Mouse (Mus musculus): ENCODE results near the gene Ccdc7a. TPM values are rescaled to one million over a fixed set of nuclear protein-coding genes. Genes with fewer than 3 reads are reported as not detected.
"Not testable (repeated sequence)": the region's sequence is repeated elsewhere in the genome, so short reads cannot be mapped to it uniquely, and the experiment has no call there.

Gene Ccdc7a
- not detected in 2 replicates for polyA plus RNA-seq (2014; fragmentation: Nextera tagmentation; extraction: Ambion mirVana)

DNA sequence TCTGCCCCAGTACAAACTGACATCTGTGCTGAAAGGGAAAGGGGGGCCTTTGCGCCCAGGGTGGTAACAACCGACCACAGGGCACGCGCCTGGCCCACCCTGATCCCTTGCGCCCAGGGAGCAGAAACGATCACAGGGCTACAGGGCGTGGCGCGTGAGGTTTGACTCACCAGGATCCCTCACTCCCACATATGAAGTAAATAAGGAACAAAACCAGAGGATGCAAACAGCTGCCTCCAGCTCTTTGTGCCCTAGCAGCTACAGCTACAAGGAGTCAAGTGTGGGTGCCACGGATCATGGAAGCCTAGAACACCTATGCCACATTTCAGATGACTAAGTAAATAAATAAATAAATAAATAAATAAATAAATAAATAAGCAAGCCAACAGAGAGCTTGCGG is at the start of gene Ccdc7a:
Gene Ccdc7a (minus strand): TSS at position 101 of the 400 bp plus-strand sequence.
- DNase-seq (ENCODE audit: low spot score); H3K36me3 ChIP-seq (ENCODE audit: control insufficient read depth, insufficient read depth, low read length); H3K4me1 ChIP-seq (replicated peaks; ENCODE audit: control insufficient read depth, insufficient read depth, low read length); H3K27me3 ChIP-seq (ENCODE audit: control insufficient read depth, insufficient read depth, low read length); H3K9ac ChIP-seq (ENCODE audit: low read depth, low read length); H3K9me3 ChIP-seq (ENCODE audit: control insufficient read depth, low read length); H3K4me3 ChIP-seq (ENCODE audit: low read depth, low read length); ATAC-seq (ENCODE audit: low FRiP score); H3K4me2 ChIP-seq (replicated peaks; ENCODE audit: low read depth, low read length); H3K27ac ChIP-seq (ENCODE audit: low read depth, low read length): not testable (repeated sequence)
- WGBS, result 85% methylated on average over 2 of the region's 11 CpGs

DNA sequence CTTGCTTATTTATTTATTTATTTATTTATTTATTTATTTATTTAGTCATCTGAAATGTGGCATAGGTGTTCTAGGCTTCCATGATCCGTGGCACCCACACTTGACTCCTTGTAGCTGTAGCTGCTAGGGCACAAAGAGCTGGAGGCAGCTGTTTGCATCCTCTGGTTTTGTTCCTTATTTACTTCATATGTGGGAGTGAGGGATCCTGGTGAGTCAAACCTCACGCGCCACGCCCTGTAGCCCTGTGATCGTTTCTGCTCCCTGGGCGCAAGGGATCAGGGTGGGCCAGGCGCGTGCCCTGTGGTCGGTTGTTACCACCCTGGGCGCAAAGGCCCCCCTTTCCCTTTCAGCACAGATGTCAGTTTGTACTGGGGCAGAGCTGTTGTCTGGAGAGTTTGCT is 1.5 kb upstream of the Ccdc7a start, which contains the start of gene Ccdc7b:
Gene Ccdc7b (plus strand): TSS at position 301 of the 400 bp plus-strand sequence.
- H3K9ac ChIP-seq (ENCODE audit: low read depth, low read length); H3K4me3 ChIP-seq (ENCODE audit: low read depth, low read length); H3K4me1 ChIP-seq (replicated peaks; ENCODE audit: control insufficient read depth, insufficient read depth, low read length); H3K36me3 ChIP-seq (ENCODE audit: control insufficient read depth, insufficient read depth, low read length); DNase-seq (ENCODE audit: low spot score); H3K27ac ChIP-seq (ENCODE audit: low read depth, low read length); H3K27me3 ChIP-seq (ENCODE audit: control insufficient read depth, insufficient read depth, low read length); H3K4me2 ChIP-seq (replicated peaks; ENCODE audit: low read depth, low read length); H3K9me3 ChIP-seq (ENCODE audit: control insufficient read depth, low read length): not testable (repeated sequence)
- ATAC-seq (ENCODE audit: low FRiP score), result peak; percentile 38; the same call in 1 of the 2 replicates
- 82% methylated on average over 1 of the region's 10 CpGs for WGBS

DNA sequence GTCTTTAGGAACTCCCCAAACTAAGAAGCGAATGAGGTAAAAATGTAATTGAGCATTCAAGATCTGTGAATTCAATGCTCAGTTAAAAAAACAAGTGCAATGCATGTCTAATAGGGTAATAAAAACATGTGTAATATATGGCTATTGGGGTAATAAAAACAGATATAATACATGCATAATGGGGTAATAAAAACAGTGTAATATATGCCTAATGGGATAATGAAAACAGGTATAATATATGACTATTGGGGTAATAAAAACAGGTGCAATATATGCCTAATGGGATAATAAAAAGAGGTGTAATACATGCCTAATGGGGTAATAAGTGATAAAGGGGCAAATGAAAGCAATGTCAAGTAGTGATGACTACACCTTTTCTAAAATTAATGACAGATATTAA is 73.9 kb downstream of the Ccdc7a start:
- H3K4me3 ChIP-seq (ENCODE audit: low read depth, low read length), result no peak overlapping the region
- no peaks in the 10 kb centered on the region for H3K27me3 ChIP-seq (ENCODE audit: control insufficient read depth, insufficient read depth, low read length)
- H3K9ac ChIP-seq (ENCODE audit: low read depth, low read length), result no peak overlapping the region
- no peak overlapping the region for H3K4me2 ChIP-seq (replicated peaks; ENCODE audit: low read depth, low read length)
- no peaks in the 10 kb centered on the region for H3K4me1 ChIP-seq (replicated peaks; ENCODE audit: control insufficient read depth, insufficient read depth, low read length)
- no peak overlapping the region for H3K27ac ChIP-seq (ENCODE audit: low read depth, low read length)
- H3K9me3 ChIP-seq (ENCODE audit: control insufficient read depth, low read length), result no peaks in the 10 kb centered on the region
- DNase-seq (ENCODE audit: low spot score) (no peak), ATAC-seq (ENCODE audit: low FRiP score) (no peak)
- no peaks in the 10 kb centered on the region for H3K36me3 ChIP-seq (ENCODE audit: control insufficient read depth, insufficient read depth, low read length)
- WGBS, result 89% methylated on average over 1 of the region's 1 CpGs

DNA sequence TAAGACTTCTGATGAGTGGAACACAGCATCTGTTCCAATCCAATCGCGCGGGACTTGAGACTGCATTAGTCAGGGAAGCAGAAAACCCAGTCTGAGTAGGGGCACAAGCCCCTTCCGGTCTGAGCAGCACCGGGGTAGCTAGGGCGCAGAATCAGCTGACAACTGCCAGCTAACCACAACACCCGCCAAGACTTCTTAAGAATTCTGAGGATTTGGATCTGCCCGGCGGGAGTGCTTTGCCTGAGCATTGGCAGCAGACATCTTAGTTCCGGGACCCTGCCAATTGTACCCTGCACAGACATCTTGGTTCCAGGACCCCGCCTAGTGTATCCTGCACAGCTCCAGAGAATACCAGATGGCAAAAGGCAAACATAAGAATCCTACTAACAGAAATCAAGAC is 116.4 kb downstream of the Ccdc7a start:
- not testable (repeated sequence) for H3K4me3 ChIP-seq (ENCODE audit: low read depth, low read length); H3K9me3 ChIP-seq (ENCODE audit: control insufficient read depth, low read length); H3K27me3 ChIP-seq (ENCODE audit: control insufficient read depth, insufficient read depth, low read length); H3K4me2 ChIP-seq (replicated peaks; ENCODE audit: low read depth, low read length); H3K36me3 ChIP-seq (ENCODE audit: control insufficient read depth, insufficient read depth, low read length); H3K4me1 ChIP-seq (replicated peaks; ENCODE audit: control insufficient read depth, insufficient read depth, low read length); ATAC-seq (ENCODE audit: low FRiP score); H3K9ac ChIP-seq (ENCODE audit: low read depth, low read length); H3K27ac ChIP-seq (ENCODE audit: low read depth, low read length); DNase-seq (ENCODE audit: low spot score)
- WGBS, result 89% methylated on average over 11 of the region's 11 CpGs

DNA sequence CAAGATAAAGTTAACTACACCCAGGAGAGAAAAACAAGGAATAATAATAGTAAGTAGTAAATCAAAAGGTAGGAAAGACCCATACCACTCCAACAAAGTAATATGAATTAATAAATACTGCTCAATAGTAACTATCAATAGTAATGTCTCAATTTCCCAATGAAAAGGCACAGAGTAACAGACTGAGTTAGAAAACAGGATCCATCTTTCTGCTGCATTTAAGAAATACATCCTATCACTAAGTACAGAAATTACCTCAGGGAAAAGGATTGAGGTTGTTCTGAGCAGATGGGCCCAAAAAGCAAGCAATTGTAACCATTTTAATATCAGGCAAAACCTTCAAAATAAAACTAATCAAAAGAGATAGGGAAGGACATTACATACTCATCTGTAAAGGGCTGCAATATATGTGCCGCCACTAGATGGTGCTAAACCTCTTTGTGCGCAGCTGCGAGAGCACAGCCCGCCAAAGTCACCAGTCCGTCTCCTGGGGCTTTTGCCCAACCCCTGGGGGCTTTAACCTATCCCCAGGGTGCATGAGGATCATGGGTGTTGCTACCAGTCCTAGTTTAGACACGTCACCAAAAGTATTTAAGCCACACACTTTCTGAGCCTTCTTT is 124.2 kb downstream of the Ccdc7a start:
- under 1% methylated on average over 6 of the region's 6 CpGs for WGBS
- not testable (repeated sequence) for H3K4me3 ChIP-seq (ENCODE audit: low read depth, low read length); H3K36me3 ChIP-seq (ENCODE audit: control insufficient read depth, insufficient read depth, low read length); H3K27me3 ChIP-seq (ENCODE audit: control insufficient read depth, insufficient read depth, low read length); H3K9me3 ChIP-seq (ENCODE audit: control insufficient read depth, low read length); H3K9ac ChIP-seq (ENCODE audit: low read depth, low read length); H3K27ac ChIP-seq (ENCODE audit: low read depth, low read length); H3K4me1 ChIP-seq (replicated peaks; ENCODE audit: control insufficient read depth, insufficient read depth, low read length); H3K4me2 ChIP-seq (replicated peaks; ENCODE audit: low read depth, low read length); DNase-seq (ENCODE audit: low spot score)
- peak; percentile 80; the same call in 1 of the 2 replicates for ATAC-seq (ENCODE audit: low FRiP score)

DNA sequence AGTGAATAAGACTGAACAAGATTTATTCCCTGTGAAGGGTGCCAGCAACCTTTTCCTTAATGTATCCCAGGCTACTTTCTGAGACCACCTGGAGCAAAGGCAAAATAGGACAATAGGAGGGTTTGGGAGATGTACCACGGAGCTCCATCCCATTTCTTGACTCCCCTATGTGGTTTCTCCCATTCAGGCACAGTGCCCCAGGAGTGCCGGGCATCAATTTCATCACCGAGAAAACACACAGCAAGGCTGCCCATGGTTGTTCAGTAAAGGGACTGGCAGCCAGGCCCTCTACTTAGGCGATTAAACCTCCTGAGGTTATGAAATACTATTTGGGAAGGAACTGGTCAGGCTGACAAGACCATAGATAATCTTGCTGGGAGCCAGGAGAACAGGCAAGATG is 131.9 kb downstream of the Ccdc7a start:
- no peak overlapping the region for H3K27ac ChIP-seq (ENCODE audit: low read depth, low read length)
- no peaks in the 10 kb centered on the region for H3K27me3 ChIP-seq (ENCODE audit: control insufficient read depth, insufficient read depth, low read length)
- no peak for ATAC-seq (ENCODE audit: low FRiP score)
- 65% methylated on average over 4 of the region's 4 CpGs for WGBS
- no peaks in the 10 kb centered on the region for H3K36me3 ChIP-seq (ENCODE audit: control insufficient read depth, insufficient read depth, low read length)
- no peak overlapping the region for H3K4me2 ChIP-seq (replicated peaks; ENCODE audit: low read depth, low read length)
- no peaks in the 10 kb centered on the region for H3K9me3 ChIP-seq (ENCODE audit: control insufficient read depth, low read length)
- no peak overlapping the region for H3K4me3 ChIP-seq (ENCODE audit: low read depth, low read length)
- H3K4me1 ChIP-seq (replicated peaks; ENCODE audit: control insufficient read depth, insufficient read depth, low read length), result no peaks in the 10 kb centered on the region
- DNase-seq (ENCODE audit: low spot score), result no peak
- H3K9ac ChIP-seq (ENCODE audit: low read depth, low read length), result no peak overlapping the region

DNA sequence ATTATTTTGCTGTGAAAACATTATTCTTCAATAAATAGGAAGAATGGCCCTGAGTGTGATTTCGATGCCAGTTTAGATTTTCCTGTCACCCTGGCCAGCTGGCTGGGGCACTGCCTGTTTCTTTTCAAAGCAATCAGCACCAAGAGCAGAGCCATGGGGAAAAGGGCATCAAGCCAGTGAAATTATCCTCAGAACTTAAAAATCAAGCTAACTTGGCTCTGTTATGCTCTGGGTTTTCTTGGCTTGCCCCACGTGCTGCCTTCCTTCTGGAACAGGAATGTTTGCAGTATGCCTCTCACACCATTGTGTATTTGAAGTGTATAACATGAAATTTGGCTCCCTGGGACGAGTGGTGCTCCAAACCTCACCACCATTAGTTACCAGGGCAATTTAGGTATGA is 182.6 kb downstream of the Ccdc7a start:
- no peaks in the 10 kb centered on the region for H3K36me3 ChIP-seq (ENCODE audit: control insufficient read depth, insufficient read depth, low read length)
- no peaks in the 10 kb centered on the region for H3K9me3 ChIP-seq (ENCODE audit: control insufficient read depth, low read length)
- no peak overlapping the region for H3K4me3 ChIP-seq (ENCODE audit: low read depth, low read length)
- no peak overlapping the region for H3K4me2 ChIP-seq (replicated peaks; ENCODE audit: low read depth, low read length)
- no peak overlapping the region for H3K27ac ChIP-seq (ENCODE audit: low read depth, low read length)
- no peaks in the 10 kb centered on the region for H3K27me3 ChIP-seq (ENCODE audit: control insufficient read depth, insufficient read depth, low read length)
- 55% methylated on average over 3 of the region's 3 CpGs for WGBS
- no peak for DNase-seq (ENCODE audit: low spot score)
- no peaks in the 10 kb centered on the region for H3K4me1 ChIP-seq (replicated peaks; ENCODE audit: control insufficient read depth, insufficient read depth, low read length)
- H3K9ac ChIP-seq (ENCODE audit: low read depth, low read length), result no peak overlapping the region
- no peak for ATAC-seq (ENCODE audit: low FRiP score)

DNA sequence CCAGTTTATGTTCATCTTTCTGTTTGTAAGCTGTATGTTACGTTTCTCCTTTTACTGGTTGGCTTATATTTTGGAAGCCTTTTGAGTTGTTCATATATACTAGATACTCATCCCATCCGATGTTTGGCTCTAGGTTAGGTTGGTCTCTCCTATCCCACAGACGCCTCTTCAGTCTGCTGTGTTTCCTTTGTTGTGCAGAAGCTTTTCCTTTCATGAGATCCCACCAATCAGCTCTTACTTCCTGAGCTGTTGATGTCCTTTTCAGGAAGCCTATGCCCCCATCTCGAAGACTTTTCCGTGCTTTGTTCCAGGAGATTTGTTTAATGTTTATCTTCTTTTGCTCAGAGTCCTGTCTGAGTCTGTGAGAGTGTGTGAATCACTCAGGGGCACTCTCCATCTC is 221.6 kb downstream of the Ccdc7a start:
- DNase-seq (ENCODE audit: low spot score) (no peak), ATAC-seq (ENCODE audit: low FRiP score) (no peak)
- Histone ChIP-seq H3K4me3 (ENCODE audit: low read depth, low read length) (no peak overlapping the region), H3K36me3 (ENCODE audit: control insufficient read depth, insufficient read depth, low read length) (no peaks in the 10 kb centered on the region), H3K27ac (ENCODE audit: low read depth, low read length) (no peak overlapping the region), H3K9ac (ENCODE audit: low read depth, low read length) (no peak overlapping the region), H3K4me2 (replicated peaks; ENCODE audit: low read depth, low read length) (no peak overlapping the region), H3K9me3 (ENCODE audit: control insufficient read depth, low read length) (no peaks in the 10 kb centered on the region), H3K4me1 (replicated peaks; ENCODE audit: control insufficient read depth, insufficient read depth, low read length) (no peaks in the 10 kb centered on the region), H3K27me3 (ENCODE audit: control insufficient read depth, insufficient read depth, low read length) (no peaks in the 10 kb centered on the region)
- WGBS, result 60% methylated on average over 5 of the region's 5 CpGs

DNA sequence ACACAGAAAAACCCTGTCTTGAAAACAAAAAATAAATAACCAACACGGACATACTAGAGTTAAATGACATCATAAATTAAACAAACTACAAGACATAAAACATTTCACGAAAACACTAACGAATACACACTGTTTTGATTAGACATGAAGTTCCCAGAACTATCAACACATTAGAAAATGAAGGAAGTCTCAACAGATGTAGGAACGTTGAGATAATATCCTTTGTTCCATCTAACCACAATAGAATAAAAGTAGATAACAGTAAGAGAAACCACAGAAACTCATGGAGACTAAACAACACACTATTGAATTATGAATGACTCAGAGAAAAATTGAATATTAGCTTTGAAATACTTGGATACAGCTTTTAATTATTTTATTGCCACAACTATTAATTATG is 252.8 kb downstream of the Ccdc7a start:
- DNase-seq (ENCODE audit: low spot score) (no peak), ATAC-seq (ENCODE audit: low FRiP score) (no peak)
- H3K27me3 ChIP-seq (ENCODE audit: control insufficient read depth, insufficient read depth, low read length), result no peaks in the 10 kb centered on the region
- no peaks in the 10 kb centered on the region for H3K36me3 ChIP-seq (ENCODE audit: control insufficient read depth, insufficient read depth, low read length)
- WGBS, result 79% methylated on average over 4 of the region's 4 CpGs
- H3K9ac ChIP-seq (ENCODE audit: low read depth, low read length), result no peak overlapping the region
- H3K9me3 ChIP-seq (ENCODE audit: control insufficient read depth, low read length), result no peaks in the 10 kb centered on the region
- H3K4me1 ChIP-seq (replicated peaks; ENCODE audit: control insufficient read depth, insufficient read depth, low read length), result no peaks in the 10 kb centered on the region
- H3K4me2 ChIP-seq (replicated peaks; ENCODE audit: low read depth, low read length), result no peak overlapping the region
- no peak overlapping the region for H3K4me3 ChIP-seq (ENCODE audit: low read depth, low read length)
- H3K27ac ChIP-seq (ENCODE audit: low read depth, low read length), result no peak overlapping the region

All from hindbrain, embryonic 11.5 days (tissue).